Mouse (Mus musculus) CD4-positive naive resting alpha-beta T cell, adult 57 days (primary cell): ENCODE measurements around the gene Arl13b. TPM values are rescaled to one million over a fixed set of nuclear protein-coding genes. Genes with fewer than 3 reads are reported as not detected.

Experiments
- total RNA-seq: library from RNA; stranded (reverse); gene quantifications from one replicate; pipeline ENCODE4 v1.2.4, GENCODE M21; 2023

Gene Arl13b
- 14.4 TPM for total RNA-seq

GRCm38 (mm10) chr16:62846498-62847312, at the start of gene Arl13b:
Arl13b (minus strand) TSS chr16:62847040.

GRCm38 (mm10) chr16:62854191-62855068, 7.6 kb upstream of the Arl13b start, which contains the start of gene Pros1:
Pros1 (plus strand) TSS chr16:62854307.

GRCm38 (mm10) chr16:62814491-62814890, 32.3 kb downstream of the Arl13b start, which contains the start of gene Stx19:
Stx19 (plus strand) TSS chr16:62814676.

GRCm38 (mm10) chr16:62786621-62787331, 60.1 kb downstream of the Arl13b start, which contains the start of gene Nsun3:
Nsun3 (minus strand) TSS chr16:62786818.

Other genes with a start within 250 kb of the Arl13b start
- 7.0 TPM for gene Nsun3, start 60.2 kb downstream of the Arl13b start, total RNA-seq
- gene Stx19, start 32.4 kb downstream of the Arl13b start, total RNA-seq, result not detected
- 0.86 TPM for gene Pros1, start 7.3 kb upstream of the Arl13b start, total RNA-seq